Mouse (Mus musculus): ENCODE results near the gene Ubxn6.

Ubxn6 gene

GRCm38 (mm10) chr17:56051369-56051768 is 23.5 kb downstream of the Ubxn6 start:
- Histone ChIP-seq H3K4me3 (replicated peaks; ENCODE audit: low read length) (no peak overlapping the region), H3K27me3 (ENCODE audit: insufficient read depth, low read length) (no peaks in the 10 kb centered on the region), H3K9me3 (ENCODE audit: low read length) (no peaks in the 10 kb centered on the region), H3K4me1 (replicated peaks; ENCODE audit: low read depth, low read length) (peaks cover 51% of the 10 kb centered on the region), H3K36me3 (ENCODE audit: insufficient read depth, low read length) (peaks cover 96% of the 10 kb centered on the region)
- TF ChIP-seq CTCF (conservative IDR thresholded peaks at IDR 0.05; ENCODE audit: low read length) (no peak), POU5F1 (IDR thresholded peaks at IDR 0.05; ENCODE audit: borderline replicate concordance, low read length) (no peak), NANOG (IDR thresholded peaks at IDR 0.05; ENCODE audit: borderline replicate concordance, low read length) (no peak)

- H3K4me1 ChIP-seq (replicated peaks; ENCODE audit: low read depth, low read length): peaks cover 67% of the 10 kb centered on the region
- TF ChIP-seq CTCF (conservative IDR thresholded peaks at IDR 0.05; ENCODE audit: low read length): no peak
- no peak for TF ChIP-seq POU5F1 (IDR thresholded peaks at IDR 0.05; ENCODE audit: borderline replicate concordance, low read length)
- no peak for TF ChIP-seq NANOG (IDR thresholded peaks at IDR 0.05; ENCODE audit: borderline replicate concordance, low read length)
- peak overlapping the region; percentile 95 for H3K4me3 ChIP-seq (replicated peaks; ENCODE audit: low read length)
Observed at GRCm38 (mm10) chr17:56040857-56041163, 34.0 kb downstream of the Ubxn6 start.

GRCm38 (mm10) chr17:56040030-56040856 is 34.6 kb downstream of the Ubxn6 start, which contains the start of gene Chaf1a:
Gene Chaf1a (plus strand): TSS chr17:56040439.
- H3K27me3 ChIP-seq (ENCODE audit: insufficient read depth, low read length): no peaks in the 10 kb centered on the region
- H3K4me1 ChIP-seq (replicated peaks; ENCODE audit: low read depth, low read length): peaks cover 67% of the 10 kb centered on the region
- H3K9me3 ChIP-seq (ENCODE audit: low read length): no peaks in the 10 kb centered on the region
- TF ChIP-seq CTCF (conservative IDR thresholded peaks at IDR 0.05; ENCODE audit: low read length): no peak
- peaks cover 36% of the 10 kb centered on the region for H3K36me3 ChIP-seq (ENCODE audit: insufficient read depth, low read length)
- peak within 1 kb of the TSS; percentile 95 for H3K4me3 ChIP-seq (replicated peaks; ENCODE audit: low read length)

More at GRCm38 (mm10) chr17:56040857-56041163, 34.0 kb downstream of the Ubxn6 start:
- Histone ChIP-seq H3K27me3 (ENCODE audit: insufficient read depth, low read length) (no peaks in the 10 kb centered on the region), H3K9me3 (ENCODE audit: low read length) (no peaks in the 10 kb centered on the region), H3K36me3 (ENCODE audit: insufficient read depth, low read length) (peaks cover 41% of the 10 kb centered on the region)

- TF ChIP-seq CTCF (conservative IDR thresholded peaks at IDR 0.05; ENCODE audit: low read length): no peak
- TF ChIP-seq POU5F1 (IDR thresholded peaks at IDR 0.05; ENCODE audit: borderline replicate concordance, low read length): no peak
- no peak for TF ChIP-seq NANOG (IDR thresholded peaks at IDR 0.05; ENCODE audit: borderline replicate concordance, low read length)
- H3K4me1 ChIP-seq (replicated peaks; ENCODE audit: low read depth, low read length): peaks cover 73% of the 10 kb centered on the region
- H3K36me3 ChIP-seq (ENCODE audit: insufficient read depth, low read length): peaks cover 36% of the 10 kb centered on the region
- H3K27me3 ChIP-seq (ENCODE audit: insufficient read depth, low read length): no peaks in the 10 kb centered on the region
- H3K4me3 ChIP-seq (replicated peaks; ENCODE audit: low read length): peak overlapping the region; percentile 95
- no peaks in the 10 kb centered on the region for H3K9me3 ChIP-seq (ENCODE audit: low read length)
Observed at GRCm38 (mm10) chr17:56039345-56039744, 35.5 kb downstream of the Ubxn6 start.

GRCm38 (mm10) chr17:56038583-56039261 is 36.1 kb downstream of the Ubxn6 start:
- Histone ChIP-seq H3K4me3 (replicated peaks; ENCODE audit: low read length) (no peak overlapping the region), H3K36me3 (ENCODE audit: insufficient read depth, low read length) (peaks cover 36% of the 10 kb centered on the region), H3K4me1 (replicated peaks; ENCODE audit: low read depth, low read length) (peaks cover 73% of the 10 kb centered on the region), H3K9me3 (ENCODE audit: low read length) (no peaks in the 10 kb centered on the region), H3K27me3 (ENCODE audit: insufficient read depth, low read length) (no peaks in the 10 kb centered on the region)
- no peak for TF ChIP-seq NANOG (IDR thresholded peaks at IDR 0.05; ENCODE audit: borderline replicate concordance, low read length)
- TF ChIP-seq CTCF (conservative IDR thresholded peaks at IDR 0.05; ENCODE audit: low read length): no peak
- no peak for TF ChIP-seq POU5F1 (IDR thresholded peaks at IDR 0.05; ENCODE audit: borderline replicate concordance, low read length)

- Histone ChIP-seq H3K9me3 (ENCODE audit: low read length) (no peaks in the 10 kb centered on the region), H3K36me3 (ENCODE audit: insufficient read depth, low read length) (peaks cover 33% of the 10 kb centered on the region), H3K4me1 (replicated peaks; ENCODE audit: low read depth, low read length) (peaks cover 74% of the 10 kb centered on the region), H3K27me3 (ENCODE audit: insufficient read depth, low read length) (no peaks in the 10 kb centered on the region), H3K4me3 (replicated peaks; ENCODE audit: low read length) (peak overlapping the region; percentile 74)
- no peak for TF ChIP-seq NANOG (IDR thresholded peaks at IDR 0.05; ENCODE audit: borderline replicate concordance, low read length)
- TF ChIP-seq CTCF (conservative IDR thresholded peaks at IDR 0.05; ENCODE audit: low read length): no peak
- no peak for TF ChIP-seq POU5F1 (IDR thresholded peaks at IDR 0.05; ENCODE audit: borderline replicate concordance, low read length)
Observed at GRCm38 (mm10) chr17:56036901-56037287, 37.9 kb downstream of the Ubxn6 start.

GRCm38 (mm10) chr17:56036176-56036900 is 38.5 kb downstream of the Ubxn6 start, which contains the start of gene Sh3gl1:
Gene Sh3gl1 (minus strand): TSS chr17:56036635.
- H3K27me3 ChIP-seq (ENCODE audit: insufficient read depth, low read length): no peaks in the 10 kb centered on the region
- H3K36me3 ChIP-seq (ENCODE audit: insufficient read depth, low read length): peaks cover 32% of the 10 kb centered on the region
- no peaks in the 10 kb centered on the region for H3K9me3 ChIP-seq (ENCODE audit: low read length)
- H3K4me1 ChIP-seq (replicated peaks; ENCODE audit: low read depth, low read length): peaks cover 73% of the 10 kb centered on the region
- peak within 1 kb of the TSS; percentile 98 for H3K4me3 ChIP-seq (replicated peaks; ENCODE audit: low read length)
- TF ChIP-seq POU5F1 (IDR thresholded peaks at IDR 0.05; ENCODE audit: borderline replicate concordance, low read length) (no peak), CTCF (conservative IDR thresholded peaks at IDR 0.05; ENCODE audit: low read length) (peak; percentile 96)

GRCm38 (mm10) chr17:56035216-56035615 is 39.6 kb downstream of the Ubxn6 start:
- H3K36me3 ChIP-seq (ENCODE audit: insufficient read depth, low read length): peaks cover 44% of the 10 kb centered on the region
- peaks cover 78% of the 10 kb centered on the region for H3K4me1 ChIP-seq (replicated peaks; ENCODE audit: low read depth, low read length)
- no peaks in the 10 kb centered on the region for H3K9me3 ChIP-seq (ENCODE audit: low read length)
- H3K27me3 ChIP-seq (ENCODE audit: insufficient read depth, low read length): no peaks in the 10 kb centered on the region
- peak overlapping the region; percentile 98 for H3K4me3 ChIP-seq (replicated peaks; ENCODE audit: low read length)
- TF ChIP-seq POU5F1 (IDR thresholded peaks at IDR 0.05; ENCODE audit: borderline replicate concordance, low read length) (no peak), CTCF (conservative IDR thresholded peaks at IDR 0.05; ENCODE audit: low read length) (no peak), NANOG (IDR thresholded peaks at IDR 0.05; ENCODE audit: borderline replicate concordance, low read length) (no peak)
